Mouse (Mus musculus): Measurements from ENCODE around the gene Itgb2.
A peak's percentile ranks its signal among the peaks of the same experiment; 100 is the strongest.

Gene Itgb2

GRCm38 (mm10) chr10:77530140-77530539 lies at the start of gene Itgb2:
Gene Itgb2 (plus strand): TSS chr10:77530252.
- DNase-seq: peak in 1 of 2 experiments; percentile 37

GRCm38 (mm10) chr10:77481814-77482213 lies 48.2 kb upstream of the Itgb2 start:
- no peak for DNase-seq

GRCm38 (mm10) chr10:77484205-77484935 lies 45.7 kb upstream of the Itgb2 start:
- peak; percentile 63 to 86 for DNase-seq

GRCm38 (mm10) chr10:77485786-77486185 lies 44.3 kb upstream of the Itgb2 start:
- DNase-seq: peak in 1 of 2 experiments; percentile 26

- DNase-seq: peak in 1 of 2 experiments; percentile 22
Observed at GRCm38 (mm10) chr10:77488168-77488567, 41.9 kb upstream of the Itgb2 start.

- no peak for DNase-seq
Observed at GRCm38 (mm10) chr10:77491585-77491984, 38.5 kb upstream of the Itgb2 start.

- DNase-seq: no peak
Observed at GRCm38 (mm10) chr10:77492885-77493284, 37.2 kb upstream of the Itgb2 start.

GRCm38 (mm10) chr10:77497185-77497584 lies 32.9 kb upstream of the Itgb2 start:
- peak in 1 of 2 experiments; percentile 33 for DNase-seq

- peak in 1 of 2 experiments; percentile 30 for DNase-seq
Observed at GRCm38 (mm10) chr10:77498254-77498653, 31.8 kb upstream of the Itgb2 start.

GRCm38 (mm10) chr10:77500636-77501035 lies 29.4 kb upstream of the Itgb2 start:
- no peak for DNase-seq

- peak; percentile 23 to 52 for DNase-seq
Observed at GRCm38 (mm10) chr10:77502967-77503922, 26.8 kb upstream of the Itgb2 start.

GRCm38 (mm10) chr10:77504143-77504542 lies 25.9 kb upstream of the Itgb2 start:
- DNase-seq: peak; percentile 67

GRCm38 (mm10) chr10:77506526-77506925 lies 23.5 kb upstream of the Itgb2 start:
- DNase-seq: peak; percentile 65 to 88

GRCm38 (mm10) chr10:77506961-77507577 lies 23.0 kb upstream of the Itgb2 start:
- DNase-seq: peak; percentile 70 to 93

GRCm38 (mm10) chr10:77507779-77508178 lies 22.3 kb upstream of the Itgb2 start:
- peak in 1 of 2 experiments; percentile 15 for DNase-seq

- DNase-seq: peak in 1 of 2 experiments; percentile 28
Observed at GRCm38 (mm10) chr10:77508744-77509143, 21.3 kb upstream of the Itgb2 start.

- peak; percentile 92 to 93 for DNase-seq
Observed at GRCm38 (mm10) chr10:77509403-77510187, 20.5 kb upstream of the Itgb2 start.

GRCm38 (mm10) chr10:77510225-77510982 lies 19.6 kb upstream of the Itgb2 start:
- peak; percentile 38 to 77 for DNase-seq

- peak; percentile 93 to 97 for DNase-seq
Observed at GRCm38 (mm10) chr10:77515385-77516348, 14.4 kb upstream of the Itgb2 start, which contains the start of gene Fam207a. Gene Fam207a (minus strand): TSS chr10:77515785.

- peak in 1 of 2 experiments; percentile 37 for DNase-seq
Observed at GRCm38 (mm10) chr10:77516379-77516951, 13.6 kb upstream of the Itgb2 start.

Measured in kidney, postnatal 25 days (tissue).